Mouse (Mus musculus): ENCODE data around the gene Lin7a.
"Not testable (repeated sequence)": the region's sequence is repeated elsewhere in the genome, so short reads cannot be mapped to it uniquely, and the experiment has no call there.

Lin7a gene

GRCm38 (mm10) chr10:107236211-107236610 lies 35.3 kb upstream of the Lin7a start:
- no peak for DNase-seq (ENCODE audit: inconsistent age in 2 of 2, low spot score in 1 of 2)

- DNase-seq (ENCODE audit: inconsistent age in 2 of 2, low spot score in 1 of 2) = no peak
These were observed 34.4 kb upstream of the Lin7a start for GRCm38 (mm10) chr10:107237076-107237475.

- DNase-seq (ENCODE audit: inconsistent age in 2 of 2, low spot score in 1 of 2) = no peak
These were observed 33.8 kb upstream of the Lin7a start for GRCm38 (mm10) chr10:107237736-107238135.

- no peak for DNase-seq (ENCODE audit: inconsistent age in 2 of 2, low spot score in 1 of 2)
These were observed 33.2 kb upstream of the Lin7a start for GRCm38 (mm10) chr10:107238151-107238860.

GRCm38 (mm10) chr10:107238861-107239435 lies 32.5 kb upstream of the Lin7a start:
- DNase-seq (ENCODE audit: inconsistent age in 2 of 2, low spot score in 1 of 2) = no peak

- DNase-seq (ENCODE audit: inconsistent age in 2 of 2, low spot score in 1 of 2) = no peak
These were observed 31.7 kb upstream of the Lin7a start for GRCm38 (mm10) chr10:107239651-107240330.

- no peak for DNase-seq (ENCODE audit: inconsistent age in 2 of 2, low spot score in 1 of 2)
These were observed 31.0 kb upstream of the Lin7a start for GRCm38 (mm10) chr10:107240446-107240845.

GRCm38 (mm10) chr10:107240986-107241385 lies 30.5 kb upstream of the Lin7a start:
- DNase-seq (ENCODE audit: inconsistent age in 2 of 2, low spot score in 1 of 2) = no peak

- no peak for DNase-seq (ENCODE audit: inconsistent age in 2 of 2, low spot score in 1 of 2)
These were observed 30.1 kb upstream of the Lin7a start for GRCm38 (mm10) chr10:107241406-107241805.

- DNase-seq (ENCODE audit: inconsistent age in 2 of 2, low spot score in 1 of 2) = not testable (repeated sequence)
These were observed 29.5 kb upstream of the Lin7a start for GRCm38 (mm10) chr10:107241999-107242398.

- DNase-seq (ENCODE audit: inconsistent age in 2 of 2, low spot score in 1 of 2) = no peak
These were observed 28.6 kb upstream of the Lin7a start for GRCm38 (mm10) chr10:107242696-107243400.

- DNase-seq (ENCODE audit: inconsistent age in 2 of 2, low spot score in 1 of 2) = no peak
These were observed 27.3 kb upstream of the Lin7a start for GRCm38 (mm10) chr10:107244211-107244610.

- DNase-seq (ENCODE audit: inconsistent age in 2 of 2, low spot score in 1 of 2) = no peak
These were observed 26.6 kb upstream of the Lin7a start for GRCm38 (mm10) chr10:107244691-107245530.

- DNase-seq (ENCODE audit: inconsistent age in 2 of 2, low spot score in 1 of 2) = no peak
These were observed 26.0 kb upstream of the Lin7a start for GRCm38 (mm10) chr10:107245531-107245840.

GRCm38 (mm10) chr10:107245961-107246460 lies 25.5 kb upstream of the Lin7a start:
- no peak for DNase-seq (ENCODE audit: inconsistent age in 2 of 2, low spot score in 1 of 2)

- no peak for DNase-seq (ENCODE audit: inconsistent age in 2 of 2, low spot score in 1 of 2)
These were observed 24.4 kb upstream of the Lin7a start for GRCm38 (mm10) chr10:107247001-107247670.

GRCm38 (mm10) chr10:107248481-107248880 lies 23.0 kb upstream of the Lin7a start:
- DNase-seq (ENCODE audit: inconsistent age in 2 of 2, low spot score in 1 of 2) = no peak

- no peak for DNase-seq (ENCODE audit: inconsistent age in 2 of 2, low spot score in 1 of 2)
These were observed 22.4 kb upstream of the Lin7a start for GRCm38 (mm10) chr10:107249056-107249455.

GRCm38 (mm10) chr10:107249606-107250186 lies 21.8 kb upstream of the Lin7a start:
- no peak for DNase-seq (ENCODE audit: inconsistent age in 2 of 2, low spot score in 1 of 2)
